Mouse (Mus musculus) liver, adult 2 months (tissue): Measurements from ENCODE around the gene Gpr15. TPM values are rescaled to one million over a fixed set of nuclear protein-coding genes. Genes with fewer than 3 reads are reported as not detected.

Experiments used
- DNase-seq: peaks from one replicate; pipeline ENCODE4 v3.0.0-alpha.2; 2011; ENCODE audit warnings: low read depth, low spot score; ENCODE audit errors: extremely low read depth
- H3K27ac ChIP-seq: fragments of 200-500 bp; replicated peaks from 2 replicates; pipeline ENCODE4 v1.5.1; 2012; ENCODE audit warnings: low read depth, mild to moderate bottlenecking, control low read depth, inconsistent platforms, low read length; ENCODE audit not compliant: insufficient read depth
- H3K27me3 ChIP-seq: fragments of 200-500 bp; 2 replicates; pipeline ENCODE4 v1.6.1; 2012; ENCODE audit warnings: mild to moderate bottlenecking, moderate library complexity, low read length, inconsistent platforms; ENCODE audit not compliant: control insufficient read depth, insufficient read depth
- H3K36me3 ChIP-seq: fragments of 200-500 bp; 2 replicates; pipeline ENCODE4 v1.6.1; 2012; ENCODE audit warnings: low read length, inconsistent platforms; ENCODE audit not compliant: control insufficient read depth, insufficient read depth
- H3K4me1 ChIP-seq: fragments of 200-500 bp; 2 replicates; pipeline ENCODE4 v1.6.1; 2011; ENCODE audit warnings: low read length; ENCODE audit not compliant: control insufficient read depth, insufficient read depth
- H3K4me3 ChIP-seq: fragments of 200-500 bp; 2 replicates; pipeline ENCODE4 v1.5.1; 2011; ENCODE audit warnings: low read depth, mild to moderate bottlenecking, control low read depth, low read length, moderate library complexity; ENCODE audit not compliant: insufficient read depth
- H3K79me2 ChIP-seq: fragments of 200-500 bp; 2 replicates; pipeline ENCODE4 v1.6.1; 2012; ENCODE audit warnings: inconsistent platforms, mild to moderate bottlenecking, low read length, moderate library complexity; ENCODE audit not compliant: control insufficient read depth, insufficient read depth
- H3K9ac ChIP-seq: fragments of 200-500 bp; 2 replicates; pipeline ENCODE4 v1.6.1; 2012; ENCODE audit warnings: low read depth, mild to moderate bottlenecking, control low read depth, inconsistent platforms, low read length
- CTCF ChIP-seq: fragments of 200-500 bp; IDR thresholded peaks from 2 replicates; pipeline ENCODE4 v1.5.1; 2011; ENCODE audit warnings: low read depth, low read length, control low read depth
- POLR2A ChIP-seq: fragments of 200-500 bp; IDR thresholded peaks from 2 replicates; pipeline ENCODE4 v1.6.1; 2011; ENCODE audit warnings: low read length, control low read depth; ENCODE audit not compliant: insufficient read depth; ENCODE audit errors: extremely low read depth
- WGBS: fragments of 180-500 bp; shearing (Covaris S2); methylation state at CpG from one replicate; pipeline ENCODE4 v1.1.7; 2018; 5-methylcytosine and 5-hydroxymethylcytosine counted together
- polyA plus RNA-seq: library from polyadenylated mRNA; depleted of rRNA; stranded (reverse); fragments of >200 nt; gene quantifications from 2 replicates; pipeline ENCODE4 v1.2.3, GENCODE M21; 2012
- total RNA-seq: library from RNA; depleted of rRNA; stranded (reverse); fragments of >200 nt; gene quantifications from 2 replicates; pipeline ENCODE4 v1.2.3, GENCODE M21; 2014

The Gpr15 gene
- total and polyA plus RNA-seq, 2 experiments, result 0.10 TPM; not detected in 1

DNA sequence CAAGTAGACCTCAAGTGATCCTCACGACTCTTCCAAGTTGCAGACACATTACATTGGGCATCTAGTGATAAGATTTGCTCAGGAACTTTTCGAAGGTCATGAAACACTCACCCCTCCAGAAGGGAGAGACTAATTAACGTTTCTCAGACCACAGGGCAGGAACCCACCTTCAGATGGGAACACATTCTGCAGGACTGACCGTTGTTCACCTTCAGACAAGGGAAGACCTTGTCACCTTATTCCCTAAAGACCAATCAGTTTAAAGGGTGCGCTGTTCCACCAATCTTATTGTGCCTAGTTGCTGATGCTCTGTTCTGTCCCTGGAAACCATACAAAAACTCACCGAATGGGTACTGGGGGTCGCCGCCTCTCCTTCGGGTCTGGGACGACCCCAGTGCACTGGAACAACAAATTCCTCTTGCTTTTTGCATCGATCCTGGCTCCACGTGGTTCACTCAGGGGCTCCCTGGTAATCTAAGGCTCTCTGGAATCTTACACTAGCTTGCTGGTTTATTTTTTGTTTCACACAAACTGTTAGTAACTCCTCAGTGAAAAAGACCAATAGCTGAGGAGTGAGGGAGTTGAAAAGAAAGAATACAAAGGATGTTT is 17.9 kb downstream of the Gpr15 start:
- no peak overlapping the region for H3K4me3 ChIP-seq
- TF ChIP-seq POLR2A, result no peak
- no peak for TF ChIP-seq CTCF
- 88% methylated on average over 12 of the region's 12 CpGs for whole genome bisulfite sequencing
- no peaks in the 10 kb centered on the region for H3K36me3 ChIP-seq
- no peak for DNase-seq
- H3K27me3 ChIP-seq, result no peaks in the 10 kb centered on the region
- H3K9ac ChIP-seq, result no peak overlapping the region
- no peak overlapping the region for H3K27ac ChIP-seq
- no peaks in the 10 kb centered on the region for H3K79me2 ChIP-seq
- H3K4me1 ChIP-seq, result no peaks in the 10 kb centered on the region; the same call in 1 of the 2 replicates

DNA sequence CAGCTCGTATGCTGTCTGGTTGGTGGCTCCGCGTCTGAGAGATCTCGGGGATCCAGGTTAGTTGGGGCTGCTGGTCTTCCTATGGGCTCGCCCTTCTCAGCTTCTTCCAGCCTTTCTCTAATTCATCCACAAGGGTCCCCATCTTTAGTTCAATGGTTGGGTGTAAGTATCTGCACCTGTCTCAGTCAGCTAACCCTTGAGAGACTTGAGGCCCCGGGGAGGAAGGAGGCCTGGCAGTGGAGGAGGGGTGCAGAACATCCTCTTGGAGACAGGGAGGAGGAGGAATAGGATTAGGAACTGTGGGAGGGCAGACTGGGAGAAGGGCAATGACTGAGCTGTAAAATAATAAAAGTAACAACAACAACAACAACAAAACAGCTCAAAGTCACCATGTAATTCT is 18.7 kb downstream of the Gpr15 start:
- WGBS, result 92% methylated on average over 6 of the region's 6 CpGs
- no peaks in the 10 kb centered on the region for H3K36me3 ChIP-seq
- H3K27ac ChIP-seq, result no peak overlapping the region
- H3K4me3 ChIP-seq, result no peak overlapping the region
- H3K9ac ChIP-seq, result no peak overlapping the region
- no peaks in the 10 kb centered on the region for H3K79me2 ChIP-seq
- TF ChIP-seq POLR2A (no peak), CTCF (no peak)
- DNase-seq, result no peak
- no peaks in the 10 kb centered on the region; the same call in 1 of the 2 replicates for H3K4me1 ChIP-seq
- no peaks in the 10 kb centered on the region for H3K27me3 ChIP-seq

DNA sequence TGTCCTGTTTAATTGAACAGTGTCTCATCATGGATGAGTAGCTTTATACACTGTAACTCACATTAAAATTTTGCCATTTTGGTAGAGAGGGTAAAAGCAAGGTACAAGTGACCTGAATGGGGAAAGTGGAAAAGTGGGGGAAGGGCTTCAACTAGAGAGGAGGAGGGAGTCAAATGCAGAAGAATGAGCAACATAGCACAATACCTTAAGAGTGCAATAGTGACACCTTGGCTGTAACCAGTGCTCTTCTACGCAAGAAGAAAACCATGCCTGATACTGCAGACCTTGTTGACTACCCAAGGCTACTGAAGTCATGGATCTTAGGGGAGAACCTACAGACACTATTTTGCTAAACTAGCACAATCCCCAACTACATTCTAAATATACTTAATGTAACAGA is 21.6 kb downstream of the Gpr15 start:
- TF ChIP-seq POLR2A (no peak), CTCF (no peak)
- Histone ChIP-seq H3K79me2 (no peaks in the 10 kb centered on the region), H3K27me3 (no peaks in the 10 kb centered on the region), H3K36me3 (no peaks in the 10 kb centered on the region), H3K4me3 (no peak overlapping the region), H3K4me1 (no peaks in the 10 kb centered on the region), H3K27ac (no peak overlapping the region), H3K9ac (no peak overlapping the region)
- no peak for DNase-seq
- 97% methylated on average over 1 of the region's 1 CpGs for WGBS

DNA sequence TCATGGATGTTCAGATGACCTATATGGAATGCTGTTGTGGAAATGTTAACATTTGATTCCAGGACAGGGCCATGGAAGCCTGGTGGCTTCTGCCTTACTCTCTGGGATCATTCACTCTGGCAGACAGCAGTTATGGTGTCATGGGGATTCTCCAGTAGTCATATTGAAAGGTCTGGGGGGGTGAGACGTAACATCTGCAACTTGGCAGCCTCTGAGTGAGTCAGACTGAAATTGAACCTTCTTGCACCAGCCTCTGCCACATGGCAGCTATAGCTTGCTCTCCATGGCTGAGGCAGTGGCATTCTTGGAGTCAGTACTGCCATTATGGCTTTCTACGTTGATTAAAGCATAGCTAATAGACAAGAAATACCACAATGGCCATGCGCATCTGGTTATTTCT is 22.1 kb downstream of the Gpr15 start:
- Histone ChIP-seq H3K79me2 (no peaks in the 10 kb centered on the region), H3K9ac (no peak overlapping the region), H3K27me3 (no peaks in the 10 kb centered on the region), H3K4me3 (no peak overlapping the region), H3K27ac (no peak overlapping the region), H3K4me1 (no peaks in the 10 kb centered on the region), H3K36me3 (no peaks in the 10 kb centered on the region)
- WGBS, result 87% methylated on average over 3 of the region's 3 CpGs
- no peak for TF ChIP-seq POLR2A
- TF ChIP-seq CTCF, result no peak
- no peak for DNase-seq

DNA sequence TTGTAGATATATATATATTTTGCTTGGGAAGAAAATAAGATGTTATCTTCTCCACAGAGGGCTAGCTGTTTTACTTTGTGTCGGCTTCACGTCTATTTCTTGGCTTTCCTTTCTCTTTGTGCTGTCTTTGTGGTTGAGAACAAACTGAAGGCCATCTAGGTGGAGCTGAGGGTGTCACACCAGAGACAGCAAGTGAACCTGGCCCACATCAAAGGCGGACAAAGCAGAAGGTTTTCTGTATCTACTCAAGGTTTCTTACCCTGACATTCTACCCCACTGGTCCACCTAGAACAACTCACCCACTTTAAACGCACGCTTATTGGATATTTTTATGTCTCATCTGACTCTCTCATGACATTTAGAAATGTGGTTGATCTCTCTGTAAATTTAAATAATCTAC is 24.8 kb downstream of the Gpr15 start:
- TF ChIP-seq POLR2A, result no peak
- no peak for DNase-seq
- WGBS, result 93% methylated on average over 5 of the region's 5 CpGs
- Histone ChIP-seq H3K4me3 (no peak overlapping the region), H3K27me3 (no peaks in the 10 kb centered on the region), H3K79me2 (no peaks in the 10 kb centered on the region), H3K27ac (no peak overlapping the region), H3K4me1 (no peaks in the 10 kb centered on the region), H3K36me3 (no peaks in the 10 kb centered on the region), H3K9ac (no peak overlapping the region)

DNA sequence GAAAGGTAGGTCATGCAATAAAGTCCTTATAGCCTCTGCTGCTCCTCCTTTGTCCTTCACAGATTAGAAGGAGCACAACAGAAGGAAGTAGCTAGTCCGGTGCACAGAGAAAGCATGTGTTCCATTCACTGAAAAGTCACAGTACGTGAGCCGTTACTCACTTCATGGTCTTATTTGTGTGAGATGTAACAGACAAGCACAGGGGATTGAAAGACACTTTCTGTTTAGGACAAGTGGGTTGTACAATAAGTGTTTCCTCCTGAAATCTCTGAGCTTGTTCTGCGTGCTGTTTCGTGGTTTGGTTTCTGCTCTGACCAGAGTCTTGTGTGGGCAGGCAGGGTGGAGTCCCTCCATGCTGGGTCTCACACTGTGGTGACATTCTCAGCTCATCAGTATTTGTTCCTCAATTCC is 28.5 kb downstream of the Gpr15 start:
- no peaks in the 10 kb centered on the region for H3K27me3 ChIP-seq
- H3K4me3 ChIP-seq, result no peak overlapping the region
- no peaks in the 10 kb centered on the region for H3K4me1 ChIP-seq
- H3K27ac ChIP-seq, result no peak overlapping the region
- H3K36me3 ChIP-seq, result no peaks in the 10 kb centered on the region
- no peak for DNase-seq
- no peaks in the 10 kb centered on the region for H3K79me2 ChIP-seq
- no peak overlapping the region for H3K9ac ChIP-seq
- WGBS, result 71% methylated on average over 5 of the region's 5 CpGs
- TF ChIP-seq POLR2A (no peak), CTCF (no peak)
